Mouse (Mus musculus) layer of hippocampus, postnatal 14 days (tissue): ENCODE data around the gene Rab42. TPM values are rescaled to one million over a fixed set of nuclear protein-coding genes. Genes with fewer than 3 reads are reported as not detected.

Experiments
- DNase-seq, 2 experiments: peaks; one replicate each; pipeline ENCODE4 v3.0.0; 2021 to 2022; ENCODE audit warnings: low spot score in 2 of 2, mixed read lengths in 1 of 2
- long read RNA-seq, 2 experiments: library from polyadenylated mRNA; stranded (forward); transcript quantifications; one replicate each; pipeline ENCODE4 v2.0.0; 2021
- total RNA-seq, 2 experiments: library from RNA; stranded (reverse); gene quantifications; 2 replicates each; pipeline ENCODE4 v1.2.3; 2021

The Rab42 gene
- 1 to 10 TPM in 1 of 2 experiments, under 1 TPM in 1; 0.72 to 1.5 TPM for total RNA-seq
- long read RNA-seq, experiment 1, partial matches to known transcripts = 0 of 1 reads
- long read RNA-seq, experiment 1, other reads (novel, unspliced or antisense) = 0 of 1 reads
- long read RNA-seq, experiment 2, partial matches to known transcripts = 0 of 3 reads
- long read RNA-seq, experiment 2, other reads (novel, unspliced or antisense) = 0 of 3 reads

DNA sequence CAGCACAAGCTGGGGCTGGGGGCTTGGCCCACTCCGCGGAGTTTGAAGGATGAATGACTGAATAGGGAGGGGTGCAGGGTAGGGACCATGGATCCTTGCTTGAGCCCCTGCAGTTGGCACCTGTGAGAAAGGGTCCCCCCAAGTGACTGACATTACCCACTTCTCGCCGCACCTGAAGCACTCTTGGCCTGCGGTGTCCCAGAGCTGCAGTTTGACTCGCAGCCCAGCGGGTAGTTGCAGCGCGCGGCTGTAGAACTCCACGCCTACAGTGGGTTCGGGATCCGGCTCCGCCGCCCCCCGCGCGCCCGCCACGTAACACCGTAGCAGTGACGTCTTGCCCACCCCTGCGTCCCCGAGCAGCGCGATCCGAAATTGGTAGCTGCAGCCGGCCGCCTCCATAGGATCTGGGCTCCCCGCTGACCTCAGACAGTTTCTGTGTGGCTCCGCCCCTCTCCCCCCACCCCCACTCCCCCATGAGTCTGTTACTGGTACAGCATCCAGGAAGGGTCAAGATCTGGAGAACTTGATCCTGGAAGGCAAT, at the start of gene Rab42:
TSS of gene Rab42 (minus strand) at position 447 of the 541 bp plus-strand sequence.
- peak; percentile 31 to 34 for DNase-seq

DNA sequence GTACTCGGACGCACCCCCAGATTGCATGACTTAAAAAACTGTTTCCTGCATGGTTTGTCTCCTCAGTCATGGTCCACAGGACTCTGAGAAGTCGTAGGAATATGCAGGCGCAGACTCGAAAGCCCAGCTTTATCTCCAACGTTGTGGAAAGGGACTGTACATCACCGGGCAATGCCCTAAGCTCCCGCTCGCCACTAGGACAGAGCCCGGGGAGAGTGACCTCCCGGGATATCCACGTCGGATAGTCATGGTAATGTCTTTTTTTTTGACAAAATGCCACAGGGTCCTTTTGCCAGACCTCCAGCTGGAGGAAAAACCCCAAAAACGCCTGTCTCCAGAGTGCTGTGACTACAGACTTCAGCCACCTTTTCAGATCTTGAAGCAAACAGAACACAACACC, 49.6 kb upstream of the Rab42 start:
- no peak for DNase-seq

GRCm38 (mm10) chr4:132351401-132351800, 48.2 kb upstream of the Rab42 start:
- DNase-seq = no peak

- no peak for DNase-seq
Measured at GRCm38 (mm10) chr4:132350854-132351253, 47.7 kb upstream of the Rab42 start.

- DNase-seq = no peak
Measured at GRCm38 (mm10) chr4:132350123-132350740, 47.0 kb upstream of the Rab42 start.

DNA sequence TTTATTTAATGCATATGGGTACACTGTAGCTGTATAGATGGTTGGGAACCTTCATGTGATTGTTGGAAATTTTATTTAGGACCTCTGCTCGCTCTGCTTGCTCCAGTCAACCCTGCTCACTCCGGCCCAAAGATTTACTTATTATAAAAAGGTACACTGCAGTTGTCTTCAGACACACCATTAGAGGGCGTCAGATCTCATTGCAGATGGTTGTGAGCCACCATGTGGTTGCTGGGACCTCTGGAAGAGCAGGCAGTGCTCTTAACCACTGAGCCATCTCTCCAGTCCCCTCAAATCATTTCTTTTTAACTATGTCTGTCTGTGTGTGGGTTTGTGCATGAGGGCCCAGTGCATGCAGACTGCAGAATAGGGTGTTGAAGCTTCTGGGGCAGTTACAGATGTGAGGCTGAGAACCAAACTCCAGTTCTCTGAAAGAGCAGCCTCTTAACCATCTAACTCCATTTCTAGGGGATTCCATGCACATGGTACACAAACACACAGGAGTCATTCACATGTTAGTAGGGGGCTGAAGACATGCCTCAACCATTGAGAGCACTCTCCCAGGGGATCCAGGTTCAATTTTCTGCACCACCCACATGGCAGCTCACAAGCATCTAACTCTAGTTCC, 46.4 kb upstream of the Rab42 start:
- no peak for DNase-seq

DNA sequence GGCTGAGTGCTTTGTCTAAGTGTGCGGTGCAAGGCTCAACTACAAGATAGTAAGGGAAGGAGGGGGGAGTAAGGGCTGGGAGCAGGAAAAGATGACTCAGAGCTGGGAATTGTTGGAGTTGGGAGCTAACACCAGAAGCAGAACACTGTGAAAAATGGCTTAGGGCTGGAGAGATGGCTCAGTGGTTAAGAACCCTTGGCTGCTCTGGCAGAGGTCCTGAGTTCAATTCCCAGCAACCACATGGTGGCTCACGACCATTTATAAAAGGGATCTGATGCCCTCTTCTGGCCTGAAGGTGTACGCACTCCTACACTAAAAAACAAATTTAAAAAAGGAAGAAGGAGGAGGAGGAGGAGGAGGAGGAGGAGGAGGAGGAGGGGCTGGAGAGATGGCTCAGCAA, 43.5 kb upstream of the Rab42 start:
- no peak for DNase-seq

DNA sequence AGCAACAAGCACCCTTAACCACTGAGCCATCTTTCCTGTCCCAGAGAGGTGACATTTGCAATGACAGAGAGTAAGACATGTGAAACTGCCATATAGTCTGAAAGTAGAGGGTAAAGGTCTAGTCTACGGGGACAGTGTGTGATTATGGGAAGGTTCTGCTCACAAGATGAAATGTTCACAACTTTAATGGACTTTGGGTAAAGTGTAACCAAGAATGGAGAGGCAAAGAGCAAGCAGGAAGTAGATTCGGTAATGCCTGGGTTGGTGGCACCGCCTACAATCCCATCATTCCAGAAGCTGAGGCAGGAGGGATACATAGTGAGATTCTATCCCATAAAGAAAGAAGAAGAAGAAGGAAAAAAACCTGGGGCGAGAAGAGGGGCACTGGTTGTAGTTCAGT, 43.1 kb upstream of the Rab42 start:
- DNase-seq = no peak

DNA sequence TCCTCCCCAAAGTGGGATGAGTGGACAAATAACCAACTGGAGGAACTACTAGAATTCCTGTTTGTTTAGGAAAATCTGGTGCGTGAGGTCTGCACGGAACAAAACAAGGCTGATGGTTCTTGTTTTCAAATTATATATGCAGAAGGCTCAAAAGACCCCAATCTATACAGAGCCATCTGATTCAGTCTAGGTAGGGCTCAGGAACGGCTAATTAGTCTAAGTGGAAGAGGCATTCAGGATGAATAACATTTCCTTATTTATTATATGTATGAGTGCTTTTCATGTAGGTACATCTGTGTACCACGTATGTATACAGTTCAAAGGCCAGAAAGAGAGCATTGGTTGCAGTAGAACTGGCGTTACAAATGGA, 42.6 kb upstream of the Rab42 start:
- no peak for DNase-seq

- peak; percentile 95 to 96 for DNase-seq
Measured at GRCm38 (mm10) chr4:132345135-132345842, 42.1 kb upstream of the Rab42 start.

DNA sequence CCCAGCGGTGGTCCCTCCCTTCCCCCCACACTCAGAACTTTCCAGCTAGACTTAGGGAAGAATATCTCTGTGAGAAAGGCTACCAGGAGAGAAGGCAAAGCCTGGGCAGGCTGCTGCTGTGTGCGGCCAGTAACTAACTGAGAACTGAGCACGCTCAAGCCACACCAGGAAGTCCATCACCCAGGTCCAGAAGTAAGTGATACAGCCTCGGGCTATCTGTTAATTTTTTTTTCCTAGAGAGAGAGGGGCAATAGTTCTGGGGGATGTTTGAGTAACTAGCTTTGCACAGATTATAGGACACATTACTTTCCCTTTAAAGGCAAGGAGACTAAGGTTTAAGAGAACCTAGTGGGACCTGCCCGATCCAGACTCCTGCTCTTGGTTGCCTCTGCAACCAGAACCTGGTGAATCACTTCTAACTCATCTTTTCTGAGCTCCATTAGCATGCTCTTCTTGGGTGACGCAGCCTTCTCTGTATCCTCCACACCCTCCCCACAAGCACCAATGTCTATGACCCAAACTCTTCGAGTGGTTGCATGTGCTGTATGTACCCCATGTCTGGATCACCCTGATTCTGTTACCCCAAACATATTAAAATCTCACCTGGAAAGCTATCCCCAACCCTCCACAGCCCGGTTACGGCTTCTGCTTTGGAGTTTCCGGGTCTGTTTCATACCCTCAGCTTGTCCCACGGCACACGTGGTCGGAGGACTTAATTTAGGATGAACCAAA, 41.4 kb upstream of the Rab42 start:
- DNase-seq = no peak

DNA sequence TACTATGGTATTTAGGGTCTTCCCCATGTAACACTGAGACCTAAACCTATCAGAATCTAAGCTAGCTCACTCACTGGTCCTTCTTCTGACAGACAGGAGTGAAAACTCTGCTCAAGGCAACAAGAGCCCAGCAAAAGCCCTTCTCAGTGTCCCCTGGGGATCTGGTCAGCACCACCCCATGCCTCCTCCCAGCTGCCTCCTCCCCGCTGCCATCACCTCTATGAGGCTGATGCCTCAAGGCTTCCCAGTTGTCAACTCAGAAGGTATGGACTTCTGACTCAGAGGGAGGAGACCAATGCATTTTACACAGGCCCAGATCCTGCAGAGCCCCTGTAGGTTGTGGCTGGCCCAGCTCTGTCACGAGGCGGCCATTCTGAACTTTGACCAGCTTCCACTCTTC, 38.3 kb upstream of the Rab42 start:
- DNase-seq = no peak

DNA sequence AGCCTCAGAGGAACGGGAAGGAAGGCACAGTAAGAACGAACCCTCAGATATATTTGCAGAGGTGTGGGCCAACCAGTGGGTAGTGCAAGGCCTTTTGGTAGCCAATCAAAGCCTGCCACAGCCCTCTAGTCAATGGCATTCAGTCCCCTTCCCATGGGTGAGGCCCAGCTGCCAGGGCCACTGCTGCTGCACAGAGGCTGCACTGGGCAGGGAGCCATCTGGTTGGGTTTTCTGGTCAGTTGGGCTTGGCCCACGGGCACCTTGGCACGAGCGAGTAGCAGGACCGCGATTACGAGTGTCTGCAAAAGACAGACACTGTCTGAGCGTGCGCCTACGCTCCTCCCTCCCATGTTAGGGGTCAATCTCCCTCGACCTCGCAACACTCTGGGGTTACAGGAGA, 35.8 kb upstream of the Rab42 start:
- DNase-seq = peak in 1 of 2 experiments; percentile 51

DNA sequence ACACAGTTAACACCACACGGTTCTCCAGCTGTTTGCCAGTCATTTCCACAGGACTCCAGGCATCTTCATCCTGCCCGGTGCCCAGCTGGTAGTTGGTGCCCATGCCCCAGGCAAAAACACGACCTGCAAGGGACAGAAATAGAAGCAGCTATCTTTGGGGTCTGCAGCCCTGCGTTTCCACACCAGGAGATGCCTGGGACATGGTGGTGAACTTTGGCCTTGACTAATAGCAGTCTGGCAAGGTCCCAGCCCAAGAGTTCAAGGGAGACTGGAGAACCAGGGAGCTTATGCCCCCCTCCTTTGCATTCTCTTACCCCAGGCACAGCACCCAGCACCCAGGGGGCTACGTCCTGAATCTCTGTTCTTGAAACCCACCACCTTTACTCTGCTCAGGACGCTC, 29.7 kb upstream of the Rab42 start:
- DNase-seq = no peak

DNA sequence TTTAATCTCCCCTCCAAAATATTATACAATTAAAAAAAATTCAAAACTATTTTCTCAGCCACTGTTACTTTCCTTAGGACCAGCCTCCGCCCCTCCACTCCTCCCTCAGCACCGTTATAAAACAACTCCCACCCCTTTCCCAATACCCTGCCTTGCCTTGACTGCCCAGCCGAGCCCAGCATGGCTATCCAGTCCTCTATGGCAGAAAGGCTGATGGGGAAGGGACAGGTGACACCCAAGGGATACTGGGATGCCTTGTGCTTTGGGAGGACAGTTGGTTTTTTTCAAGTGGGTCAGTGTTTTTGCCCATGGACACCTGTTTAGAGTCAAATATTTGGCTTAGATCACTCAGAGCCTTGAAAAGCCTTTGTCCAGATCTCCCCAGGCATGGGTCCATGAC, 28.8 kb upstream of the Rab42 start:
- DNase-seq = no peak

- DNase-seq = no peak
Measured at GRCm38 (mm10) chr4:132329835-132330354, 26.7 kb upstream of the Rab42 start.

GRCm38 (mm10) chr4:132329115-132329834, 26.1 kb upstream of the Rab42 start, which contains the start of gene Trnau1ap:
Gene Trnau1ap, minus strand, starts transcription at chr4:132329538.
- DNase-seq = peak; percentile 72 to 83

GRCm38 (mm10) chr4:132328391-132328982, 25.3 kb upstream of the Rab42 start:
- no peak for DNase-seq

- no peak for DNase-seq
Measured at GRCm38 (mm10) chr4:132326481-132326880, 23.3 kb upstream of the Rab42 start.

DNA sequence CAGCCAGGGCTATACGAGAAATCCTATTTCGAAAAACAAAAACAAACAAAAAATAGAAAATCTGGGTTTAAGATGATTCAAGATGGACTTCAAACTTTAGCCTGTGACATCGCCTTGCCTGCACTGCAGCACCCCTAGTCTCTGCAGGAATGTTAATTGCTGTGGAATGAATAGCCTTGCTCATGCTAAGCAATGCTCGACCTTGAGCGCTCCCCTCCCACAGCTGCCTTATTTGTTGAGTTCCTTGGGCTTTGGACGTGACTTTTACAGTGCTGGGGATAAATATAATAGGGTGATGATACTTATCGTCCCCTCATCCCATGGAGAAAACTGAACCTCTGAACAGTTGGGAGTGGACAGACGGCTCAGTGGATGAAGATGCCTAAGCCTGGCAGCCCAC, 12.5 kb upstream of the Rab42 start:
- DNase-seq = no peak
